ENCODE assay signal across 9 mouse cellular contexts in the genomic region with DNA sequence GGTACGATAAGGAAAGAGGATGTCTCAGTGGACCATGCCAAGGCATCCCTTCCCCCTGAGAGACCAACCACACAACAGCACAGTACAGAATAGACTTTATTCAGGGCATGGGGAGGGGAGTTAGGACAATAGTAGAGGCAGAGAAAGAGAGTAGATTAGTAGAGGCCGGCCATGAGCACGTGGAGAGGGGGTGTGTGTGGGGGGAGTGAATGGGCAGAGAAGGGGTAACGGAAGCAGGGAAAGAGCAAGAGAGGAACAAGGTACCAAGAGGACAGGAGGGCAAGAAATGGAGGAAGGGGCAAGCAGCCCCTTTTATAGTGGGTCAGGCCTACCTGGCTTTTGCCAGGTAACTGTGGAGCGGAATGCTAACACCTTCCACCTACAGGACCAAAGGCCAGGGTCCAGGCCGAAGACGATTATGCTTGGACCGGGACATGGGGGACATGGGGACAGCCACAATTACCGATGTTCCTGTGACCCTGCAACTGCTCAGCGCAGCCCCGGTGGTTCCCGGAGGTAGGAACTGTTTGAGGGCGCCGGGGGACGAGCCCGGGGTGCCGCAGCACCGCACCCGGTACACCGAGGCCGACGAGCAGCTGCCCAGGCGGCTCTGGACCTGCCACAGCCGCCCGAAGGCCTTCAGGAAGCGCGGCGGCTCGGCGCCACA. TPM values are rescaled to one million over a fixed set of nuclear protein-coding genes. Genes with fewer than 3 reads are reported as not detected.
DNase-seq lines count a peak whose midpoint lies in the region; ATAC-seq and TF ChIP-seq lines count a peak whose summit lies in the region.
"Had no signal": no experiment of that assay in that cellular context is flagged by ENCODE, and none has a peak within 500 bp of the region (broad histone marks: within the 10 kb centered on the region; RNA-seq: fewer than 3 reads in every experiment).

No protein-coding gene starts in this region.

- H3K36me3 ChIP-seq in spleen, adult 2 months (ENCODE audit: control insufficient read depth, insufficient read depth, low read length), result no peaks in the 10 kb centered on the region
- H3K36me3 ChIP-seq in intestine, postnatal 0 days (ENCODE audit: control insufficient read depth, insufficient read depth), result no peaks in the 10 kb centered on the region
- no peaks in the 10 kb centered on the region for H3K36me3 ChIP-seq in neural tube, embryonic 13.5 days

- H3K9ac ChIP-seq in intestine, postnatal 0 days (ENCODE audit: low read depth, low read length), result peak overlapping the region; percentile 72
- H3K9ac ChIP-seq in neural tube, embryonic 13.5 days, result peak overlapping the region; percentile 86

- H3K9me3 ChIP-seq in intestine, postnatal 0 days (ENCODE audit: control insufficient read depth), result no peaks in the 10 kb centered on the region
- no peaks in the 10 kb centered on the region for H3K9me3 ChIP-seq in neural tube, embryonic 13.5 days

- no peaks in the 10 kb centered on the region for H3K4me1 ChIP-seq in spleen, adult 2 months (ENCODE audit: control insufficient read depth, insufficient read depth, insufficient read length)
- H3K4me1 ChIP-seq in intestine, postnatal 0 days (replicated peaks; ENCODE audit: control insufficient read depth, insufficient read depth, low read length), result no peaks in the 10 kb centered on the region
- H3K4me1 ChIP-seq in neural tube, embryonic 13.5 days (replicated peaks), result peaks cover 8% of the 10 kb centered on the region

- H3K27me3 ChIP-seq in spleen, adult 2 months (ENCODE audit: control insufficient read depth, insufficient read depth, low read length), result no peaks in the 10 kb centered on the region
- no peaks in the 10 kb centered on the region for H3K27me3 ChIP-seq in intestine, postnatal 0 days (replicated peaks; ENCODE audit: control insufficient read depth, insufficient read depth, low read length)
- peaks cover 6% of the 10 kb centered on the region; the same call in 1 of the 2 replicates for H3K27me3 ChIP-seq in neural tube, embryonic 13.5 days

- WGBS in spleen, adult 2 months, result 45% methylated on average over 30 of the region's 30 CpGs
- 34% methylated on average over 29 of the region's 30 CpGs for WGBS in intestine, postnatal 0 days
- WGBS in neural tube, embryonic 13.5 days, result 37% methylated on average over 30 of the region's 30 CpGs

- no peak for TF ChIP-seq CTCF in gastrocnemius, adult 2 months (IDR thresholded peaks at IDR 0.05)
- no peak for TF ChIP-seq CTCF in spleen, adult 2 months (IDR thresholded peaks at IDR 0.05; ENCODE audit: extremely low read depth, insufficient read depth, insufficient read length, insufficient replicate concordance)
- TF ChIP-seq CTCF in intestine, postnatal 0 days (IDR thresholded peaks at IDR 0.05; ENCODE audit: low read depth), result no peak

- peak overlapping the region; percentile 79 for H3K4me2 ChIP-seq in intestine, postnatal 0 days (replicated peaks; ENCODE audit: low read depth)
- peak overlapping the region; percentile 79 for H3K4me2 ChIP-seq in neural tube, embryonic 13.5 days

- intact Hi-C loops in gastrocnemius, adult 2 months (cut with DNase I), result no loop called here

- DNase-seq in gastrocnemius, adult 2 months, result no peak
- DNase-seq in gastrocnemius, postnatal 25 days, result no peak
- DNase-seq in spleen, adult 2 months (ENCODE audit: low read depth in 1 of 2, low spot score in 2 of 2), result peak in 1 of 2 experiments; percentile 3
- DNase-seq in spleen, postnatal 10 days (ENCODE audit: low spot score in 2 of 2), result no peak
- no peak for DNase-seq in frontal cortex, adult 2 months (ENCODE audit: extremely low spot score in 1 of 2, low spot score in 1 of 2)

- TF ChIP-seq POLR2A in spleen, adult 2 months (IDR thresholded peaks at IDR 0.05; ENCODE audit: low read depth, low read length), result no peak

- peak overlapping the region; percentile 67 for H3K27ac ChIP-seq in gastrocnemius, adult 2 months
- no peak overlapping the region for H3K27ac ChIP-seq in spleen, adult 2 months (ENCODE audit: insufficient read depth, low read length)
- H3K27ac ChIP-seq in intestine, postnatal 0 days (ENCODE audit: low read depth, low read length), result no peak overlapping the region
- H3K27ac ChIP-seq in neural tube, embryonic 13.5 days (replicated peaks), result no peak overlapping the region; the same call in 1 of the 2 replicates

- H3K4me3 ChIP-seq in gastrocnemius, adult 2 months, result peak overlapping the region; percentile 87
- H3K4me3 ChIP-seq in spleen, adult 2 months (ENCODE audit: extremely low read depth, insufficient read depth, insufficient read length), result peak overlapping the region; percentile 66
- peak overlapping the region; percentile 68 for H3K4me3 ChIP-seq in intestine, postnatal 0 days (ENCODE audit: low read depth, low read length)
- H3K4me3 ChIP-seq in neural tube, embryonic 13.5 days, result peak overlapping the region; percentile 73

- ATAC-seq in intestine, postnatal 0 days, result no peak; the same call in 1 of the 2 replicates
- ATAC-seq in neural tube, embryonic 13.5 days (ENCODE audit: low read depth), result peak; percentile 85
- no peak for ATAC-seq in activated CD4-positive, CD25-positive, alpha-beta regulatory T cell, adult 4 months

RNA-seq across cellular contexts. Expression of a gene that starts 22.1 kb away (rescaled TPM):
- total RNA-seq in gastrocnemius, adult 2 months (2021), result not detected
- not detected for total RNA-seq in gastrocnemius, postnatal 25 days (2021)
- polyA plus RNA-seq in spleen, adult 2 months (2012; rRNA removed), result 2.1 and 3.0 TPM in 2 replicates
- 0.21 and 0.27 TPM in 2 replicates for polyA plus RNA-seq in intestine, postnatal 0 days (2015; fragmentation: Nextera tagmentation; extraction: Ambion mirVana)
- polyA plus RNA-seq in neural tube, embryonic 13.5 days (2015; fragmentation: Nextera tagmentation; extraction: Ambion mirVana), result not detected in 2 replicates
- under 1 TPM in 1 of 2 experiments, not detected in 1; 0.31 TPM for polyA plus RNA-seq in activated CD4-positive, CD25-positive, alpha-beta regulatory T cell, adult 4 months (2017; shearing (Covaris generic))
- 0.06 TPM in 1 of 2 replicates, not detected in the other for polyA plus RNA-seq in frontal cortex, adult 2 months (2012; rRNA removed)

RNA-seq across cellular contexts. Expression of a gene that starts 22.5 kb away (rescaled TPM):
- total RNA-seq in gastrocnemius, adult 2 months (2021), result not detected
- total RNA-seq in gastrocnemius, postnatal 25 days (2021), result not detected
- polyA plus RNA-seq in spleen, adult 2 months (2012; rRNA removed), result 0.36 TPM in 1 of 2 replicates, not detected in the other
- not detected in 2 replicates for polyA plus RNA-seq in intestine, postnatal 0 days (2015; fragmentation: Nextera tagmentation; extraction: Ambion mirVana)
- polyA plus RNA-seq in neural tube, embryonic 13.5 days (2015; fragmentation: Nextera tagmentation; extraction: Ambion mirVana), result not detected in 2 replicates
- polyA plus RNA-seq in activated CD4-positive, CD25-positive, alpha-beta regulatory T cell, adult 4 months (2017; shearing (Covaris generic)), result not detected
- polyA plus RNA-seq in frontal cortex, adult 2 months (2012; rRNA removed), result 0.04 TPM in 1 of 2 replicates, not detected in the other
- polyA plus RNA-seq: gonadal fat pad, adult 2 months had no signal

RNA-seq across cellular contexts. Expression of a gene that starts 39.8 kb away (rescaled TPM):
- total RNA-seq in gastrocnemius, adult 2 months (2021), result 10 to 100 TPM; 12.6 to 15.5 TPM
- 10 to 100 TPM; 11.1 to 12.3 TPM for total RNA-seq in gastrocnemius, postnatal 25 days (2021)
- polyA plus RNA-seq in spleen, adult 2 months (2012; rRNA removed), result 8.6 and 9.1 TPM in 2 replicates
- polyA plus RNA-seq in intestine, postnatal 0 days (2015; fragmentation: Nextera tagmentation; extraction: Ambion mirVana), result 5.4 and 5.8 TPM in 2 replicates
- 8.8 and 10.2 TPM in 2 replicates for polyA plus RNA-seq in neural tube, embryonic 13.5 days (2015; fragmentation: Nextera tagmentation; extraction: Ambion mirVana)
- 10 to 100 TPM; 13.8 to 13.9 TPM for polyA plus RNA-seq in activated CD4-positive, CD25-positive, alpha-beta regulatory T cell, adult 4 months (2017; shearing (Covaris generic))
- 75.1 and 75.6 TPM in 2 replicates for polyA plus RNA-seq in frontal cortex, adult 2 months (2012; rRNA removed)

RNA-seq across cellular contexts. Expression of a gene that starts 51.1 kb away (rescaled TPM):
- total RNA-seq in gastrocnemius, adult 2 months (2021), result under 1 TPM; 0.45 to 0.51 TPM
- 1 to 10 TPM in 1 of 2 experiments, under 1 TPM in 1; 0.43 to 1.0 TPM for total RNA-seq in gastrocnemius, postnatal 25 days (2021)
- polyA plus RNA-seq in spleen, adult 2 months (2012; rRNA removed), result 3.9 and 4.7 TPM in 2 replicates
- 0.95 and 1.3 TPM in 2 replicates for polyA plus RNA-seq in intestine, postnatal 0 days (2015; fragmentation: Nextera tagmentation; extraction: Ambion mirVana)
- 2.3 and 2.8 TPM in 2 replicates for polyA plus RNA-seq in neural tube, embryonic 13.5 days (2015; fragmentation: Nextera tagmentation; extraction: Ambion mirVana)
- polyA plus RNA-seq in activated CD4-positive, CD25-positive, alpha-beta regulatory T cell, adult 4 months (2017; shearing (Covaris generic)), result not detected
- polyA plus RNA-seq in frontal cortex, adult 2 months (2012; rRNA removed), result 6.2 and 7.2 TPM in 2 replicates

RNA-seq across cellular contexts. Expression of a gene that starts 53.6 kb away (rescaled TPM):
- total RNA-seq in gastrocnemius, adult 2 months (2021), result not detected
- not detected for total RNA-seq in gastrocnemius, postnatal 25 days (2021)
- polyA plus RNA-seq in spleen, adult 2 months (2012; rRNA removed), result not detected in 2 replicates
- 0.21 TPM in 1 of 2 replicates, not detected in the other for polyA plus RNA-seq in intestine, postnatal 0 days (2015; fragmentation: Nextera tagmentation; extraction: Ambion mirVana)
- polyA plus RNA-seq in neural tube, embryonic 13.5 days (2015; fragmentation: Nextera tagmentation; extraction: Ambion mirVana), result 0.96 and 2.0 TPM in 2 replicates
- polyA plus RNA-seq in activated CD4-positive, CD25-positive, alpha-beta regulatory T cell, adult 4 months (2017; shearing (Covaris generic)), result not detected
- not detected in 2 replicates for polyA plus RNA-seq in frontal cortex, adult 2 months (2012; rRNA removed)
